Mouse (Mus musculus): ENCODE data around the gene Ctdspl.

GRCm38 (mm10) chr9:118975211-118975671, 49.0 kb downstream of the Ctdspl start:
- TF ChIP-seq CTCF (IDR thresholded peaks at IDR 0.05; ENCODE audit: low read depth, low read length) (no peak), POLR2A (IDR thresholded peaks at IDR 0.05; ENCODE audit: borderline replicate concordance, low read depth, low read length) (no peak)
